Mouse (Mus musculus) c-Kit-positive CD71-positive TER-119-negative erythroid progenitor cells, embryonic 14.5 days (primary cell): ENCODE measurements around the gene Mab21l1.

Experiments
- DNase-seq: peaks from one replicate; pipeline ENCODE4 v3.0.0-alpha.2; 2013; ENCODE audit warnings: low read depth

The Mab21l1 gene

GRCm38 (mm10) chr3:55814993-55815625 is 32.8 kb downstream of the Mab21l1 start:
- no peak for DNase-seq

- DNase-seq: no peak
Measured at GRCm38 (mm10) chr3:55816096-55816495, 33.8 kb downstream of the Mab21l1 start.

GRCm38 (mm10) chr3:55816638-55817375 is 34.5 kb downstream of the Mab21l1 start:
- no peak for DNase-seq

- DNase-seq: no peak
Measured at GRCm38 (mm10) chr3:55818082-55818481, 35.8 kb downstream of the Mab21l1 start.

GRCm38 (mm10) chr3:55819598-55819997 is 37.3 kb downstream of the Mab21l1 start:
- DNase-seq: no peak

GRCm38 (mm10) chr3:55824864-55825263 is 42.6 kb downstream of the Mab21l1 start:
- no peak for DNase-seq

- peak; percentile 27 for DNase-seq
Measured at GRCm38 (mm10) chr3:55828481-55829256, 46.4 kb downstream of the Mab21l1 start.

- DNase-seq: no peak
Measured at GRCm38 (mm10) chr3:55830226-55830625, 47.9 kb downstream of the Mab21l1 start.
